Mouse (Mus musculus) lung, embryonic 14.5 days (tissue): Measurements from ENCODE around the gene Ankrd11. TPM values are rescaled to one million over a fixed set of nuclear protein-coding genes. Genes with fewer than 3 reads are reported as not detected.
A peak's percentile ranks its signal among the peaks of the same experiment; 100 is the strongest.

Experiments
- ATAC-seq: fragments of 200-750 bp; cut with Nextera tagmentation; 2 replicates; pipeline ENCODE4 v1.8.0; 2017; ENCODE audit warnings: mild to moderate bottlenecking, moderate TSS enrichment, moderate library complexity; ENCODE audit not compliant: insufficient read depth
- DNase-seq: peaks from one replicate; pipeline ENCODE4 v3.0.0-alpha.2; 2015
- H3K27ac ChIP-seq: fragments of 300-500 bp; sonication (generic); 2 replicates; pipeline ENCODE4 v1.5.1; 2014; ENCODE audit warnings: low read depth, mild to moderate bottlenecking, moderate library complexity
- H3K27me3 ChIP-seq: fragments of 300-500 bp; sonication (generic); 2 replicates; pipeline ENCODE4 v1.6.1; 2014; ENCODE audit warnings: low read length, control low read depth; ENCODE audit not compliant: insufficient read depth
- H3K36me3 ChIP-seq: fragments of 300-500 bp; sonication (generic); 2 replicates; pipeline ENCODE4 v1.6.1; 2014; ENCODE audit warnings: control low read depth; ENCODE audit not compliant: insufficient read depth
- H3K4me1 ChIP-seq: fragments of 300-500 bp; sonication (generic); 2 replicates; pipeline ENCODE4 v1.6.1; 2014; ENCODE audit warnings: antibody characterized with exemption, control low read depth; ENCODE audit not compliant: insufficient read depth
- H3K4me2 ChIP-seq: fragments of 300-500 bp; sonication (generic); 2 replicates; pipeline ENCODE4 v1.6.1; 2014; ENCODE audit warnings: mild to moderate bottlenecking
- H3K4me3 ChIP-seq: fragments of 300-500 bp; sonication (generic); 2 replicates; pipeline ENCODE4 v1.5.1; 2014; ENCODE audit warnings: low read depth, low read length
- H3K9ac ChIP-seq: fragments of 300-500 bp; sonication (generic); 2 replicates; pipeline ENCODE4 v1.6.1; 2014
- H3K9me3 ChIP-seq: fragments of 300-500 bp; sonication (generic); 2 replicates; pipeline ENCODE4 v1.6.1; 2016; ENCODE audit warnings: low read depth, low read length, control low read depth
- CTCF ChIP-seq: IDR thresholded peaks from 2 replicates; pipeline ENCODE4 v1.5.1; 2016; ENCODE audit warnings: antibody characterized with exemption, low read depth
- WGBS: fragments of 180-500 bp; shearing (Covaris S2); extraction: QIAGEN DNeasy Blood & Tissue Kit; methylation state at CpG from one replicate; pipeline ENCODE4 v1.1.7; 2014; 5-methylcytosine and 5-hydroxymethylcytosine counted together
- polyA plus RNA-seq: library from polyadenylated mRNA; unstranded; fragments of >200 nt; fragmentation: Nextera tagmentation; extraction: Ambion mirVana; gene quantifications from 2 replicates; pipeline ENCODE4 v1.2.1, GENCODE M21; 2014

The Ankrd11 gene
- polyA plus RNA-seq, 1 experiment from 2014 or later: 94.6 TPM

DNA sequence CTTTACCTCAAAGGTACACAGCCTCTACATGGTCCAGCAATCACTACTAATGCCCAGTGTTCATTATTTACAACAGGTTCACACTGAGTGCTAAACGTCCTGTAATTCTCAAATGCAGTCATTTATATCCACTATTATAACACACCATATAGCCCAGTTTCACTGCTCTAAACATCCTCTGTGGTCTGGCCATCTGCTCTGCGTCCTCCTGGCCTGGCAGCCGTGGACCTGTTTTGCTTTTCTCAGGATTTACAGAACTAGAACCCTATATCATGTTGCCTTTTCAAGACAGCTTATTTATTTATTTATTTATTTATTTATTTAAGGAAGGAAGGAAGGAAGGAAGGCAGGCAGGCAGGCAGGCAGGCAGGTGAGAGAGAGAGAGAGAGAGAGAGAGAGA, 114.2 kb downstream of the Ankrd11 start:
- Histone ChIP-seq H3K4me1 (no peaks in the 10 kb centered on the region), H3K27me3 (no peaks in the 10 kb centered on the region), H3K9me3 (no peaks in the 10 kb centered on the region), H3K4me3 (no peak overlapping the region), H3K36me3 (no peaks in the 10 kb centered on the region), H3K4me2 (no peak overlapping the region), H3K9ac (no peak overlapping the region), H3K27ac (no peak overlapping the region)
- 81% methylated on average over 3 of the region's 3 CpGs for whole genome bisulfite sequencing
- ATAC-seq (no peak), DNase-seq (no peak)
- no peak for TF ChIP-seq CTCF

GRCm38 (mm10) chr8:122926782-122927181, 115.3 kb downstream of the Ankrd11 start:
- DNase-seq: peak; percentile 23

GRCm38 (mm10) chr8:122925939-122926722, 115.9 kb downstream of the Ankrd11 start:
- H3K27me3 ChIP-seq: no peaks in the 10 kb centered on the region
- H3K9ac ChIP-seq: no peak overlapping the region
- H3K4me3 ChIP-seq: no peak overlapping the region
- TF ChIP-seq CTCF: no peak
- WGBS: 83% methylated on average over 8 of the region's 8 CpGs
- H3K27ac ChIP-seq: no peak overlapping the region
- DNase-seq (no peak), ATAC-seq (no peak)
- H3K36me3 ChIP-seq: no peaks in the 10 kb centered on the region
- H3K9me3 ChIP-seq: no peaks in the 10 kb centered on the region
- H3K4me1 ChIP-seq: no peaks in the 10 kb centered on the region
- no peak overlapping the region for H3K4me2 ChIP-seq

More at GRCm38 (mm10) chr8:122926782-122927181, 115.3 kb downstream of the Ankrd11 start:
- peak; percentile 39 for TF ChIP-seq CTCF
- no peaks in the 10 kb centered on the region for H3K4me1 ChIP-seq
- no peak for ATAC-seq
- no peak overlapping the region for H3K27ac ChIP-seq
- H3K36me3 ChIP-seq: no peaks in the 10 kb centered on the region
- no peak overlapping the region for H3K4me3 ChIP-seq
- H3K27me3 ChIP-seq: no peaks in the 10 kb centered on the region
- H3K9ac ChIP-seq: no peak overlapping the region
- H3K9me3 ChIP-seq: no peaks in the 10 kb centered on the region
- no peak overlapping the region for H3K4me2 ChIP-seq
- 57% methylated on average over 7 of the region's 7 CpGs for WGBS

- no peak overlapping the region for H3K4me3 ChIP-seq
- no peak overlapping the region for H3K9ac ChIP-seq
- ATAC-seq (no peak), DNase-seq (no peak)
- no peak for TF ChIP-seq CTCF
- no peaks in the 10 kb centered on the region for H3K4me1 ChIP-seq
- H3K36me3 ChIP-seq: no peaks in the 10 kb centered on the region
- no peak overlapping the region for H3K4me2 ChIP-seq
- WGBS: 63% methylated on average over 6 of the region's 6 CpGs
- H3K27ac ChIP-seq: no peak overlapping the region
- H3K27me3 ChIP-seq: no peaks in the 10 kb centered on the region
- no peaks in the 10 kb centered on the region for H3K9me3 ChIP-seq
These were observed 118.0 kb downstream of the Ankrd11 start for GRCm38 (mm10) chr8:122924091-122924490.

DNA sequence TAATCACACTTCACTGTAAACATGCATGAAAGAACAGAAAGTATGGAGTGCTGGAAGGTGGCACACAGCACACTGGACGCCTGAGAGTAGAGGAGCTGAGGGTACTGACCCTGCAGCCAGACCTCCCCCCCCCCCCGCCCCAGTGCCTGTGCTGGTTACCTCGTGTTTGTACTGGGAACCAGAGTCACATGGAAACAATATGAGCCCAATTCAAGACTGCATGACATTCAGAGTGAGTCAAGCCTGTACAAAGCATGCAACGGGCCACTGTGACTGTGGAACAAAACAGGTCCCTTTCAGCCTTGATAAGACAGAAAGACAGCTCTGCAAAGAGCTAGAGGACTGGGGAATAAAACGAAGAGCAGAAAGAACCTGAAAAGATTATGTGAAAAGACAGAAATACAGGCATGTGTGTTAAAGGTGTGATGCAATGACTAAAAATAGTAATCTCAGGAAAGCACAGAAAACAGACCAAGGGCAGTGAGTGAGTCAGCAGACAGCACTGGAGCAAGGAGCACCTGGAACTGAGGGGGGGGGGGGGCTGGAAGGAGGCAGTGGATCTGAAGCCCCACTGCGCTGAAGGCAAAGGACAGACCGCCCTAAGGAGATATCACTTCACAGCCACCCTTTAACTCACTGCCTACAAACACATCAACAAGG, 118.5 kb downstream of the Ankrd11 start:
- WGBS: 61% methylated on average over 7 of the region's 7 CpGs
- Histone ChIP-seq H3K9ac (no peak overlapping the region), H3K4me2 (no peak overlapping the region), H3K27ac (no peak overlapping the region), H3K4me1 (no peaks in the 10 kb centered on the region), H3K4me3 (no peak overlapping the region), H3K36me3 (no peaks in the 10 kb centered on the region), H3K9me3 (no peaks in the 10 kb centered on the region), H3K27me3 (no peaks in the 10 kb centered on the region)
- TF ChIP-seq CTCF: no peak
- no peak for ATAC-seq
- DNase-seq: no peak

- 70% methylated on average over 3 of the region's 3 CpGs for WGBS
- H3K27ac ChIP-seq: no peak overlapping the region
These were observed 119.1 kb downstream of the Ankrd11 start for GRCm38 (mm10) chr8:122922945-122923344.

DNA sequence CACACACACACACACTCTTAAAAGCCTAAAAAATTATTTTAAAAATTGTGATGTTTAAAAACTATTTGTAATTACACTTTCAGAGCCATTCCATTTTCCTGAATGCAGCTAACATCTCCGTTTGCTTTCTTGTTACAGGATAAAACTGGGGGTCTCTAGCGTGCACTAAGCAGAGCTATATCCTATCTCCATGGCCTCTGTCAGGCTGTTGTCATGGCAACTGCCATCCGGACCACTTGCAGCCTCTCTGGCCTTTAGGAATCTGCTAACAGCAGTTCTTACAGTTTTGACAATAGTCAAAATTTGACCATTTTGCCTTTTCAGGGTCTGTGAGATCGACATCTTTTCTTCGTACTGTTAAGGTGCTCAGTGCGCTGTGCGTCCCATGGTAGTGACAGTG, 121.2 kb downstream of the Ankrd11 start:
- Histone ChIP-seq H3K4me3 (no peak overlapping the region), H3K4me2 (no peak overlapping the region), H3K27ac (no peak overlapping the region), H3K4me1 (no peaks in the 10 kb centered on the region), H3K27me3 (no peaks in the 10 kb centered on the region), H3K9me3 (no peaks in the 10 kb centered on the region), H3K9ac (no peak overlapping the region), H3K36me3 (no peaks in the 10 kb centered on the region)
- DNase-seq (no peak), ATAC-seq (no peak)
- TF ChIP-seq CTCF: no peak
- 76% methylated on average over 7 of the region's 7 CpGs for WGBS

More at GRCm38 (mm10) chr8:122922945-122923344, 119.1 kb downstream of the Ankrd11 start:
- ATAC-seq: no peak
- no peak overlapping the region for H3K9ac ChIP-seq
- H3K4me1 ChIP-seq: no peaks in the 10 kb centered on the region
- H3K4me2 ChIP-seq: no peak overlapping the region
- H3K4me3 ChIP-seq: no peak overlapping the region
- no peak for DNase-seq
- no peaks in the 10 kb centered on the region for H3K27me3 ChIP-seq
- no peaks in the 10 kb centered on the region for H3K9me3 ChIP-seq
- H3K36me3 ChIP-seq: no peaks in the 10 kb centered on the region
- no peak for TF ChIP-seq CTCF
